Mouse (Mus musculus) ES-E14 (cell line): ENCODE measurements around the gene Gm20671.

Experiments
- MAFK ChIP-seq: IDR thresholded peaks from 2 replicates; pipeline ENCODE4 v1.6.1; 2014; ENCODE audit warnings: mild to moderate bottlenecking, low read depth, low read length, inconsistent platforms; ENCODE audit not compliant: insufficient read depth
- ZC3H11A ChIP-seq: IDR thresholded peaks from 2 replicates; pipeline ENCODE4 v1.6.1; 2012; ENCODE audit warnings: low read depth, mild to moderate bottlenecking, inconsistent platforms, low read length, borderline replicate concordance

DNA sequence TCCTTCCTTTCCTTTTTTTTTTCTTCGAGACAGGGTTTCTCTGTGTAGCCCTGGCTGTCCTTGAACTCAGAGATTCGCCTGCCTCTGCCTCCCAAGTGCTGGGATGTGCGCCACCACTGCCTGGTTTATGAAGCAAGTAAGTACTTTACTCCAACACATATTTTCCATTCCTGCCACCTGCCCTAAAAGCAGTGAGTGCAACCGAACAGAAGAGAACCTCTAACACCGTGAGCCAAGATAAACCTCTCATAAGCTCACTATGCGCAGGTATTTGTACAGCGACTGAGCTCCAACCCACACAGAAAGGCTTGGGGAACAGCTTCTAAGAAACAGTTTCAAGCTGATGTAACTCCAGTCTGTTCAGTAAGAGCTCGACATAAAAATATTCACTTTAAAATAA is 70.8 kb downstream of the Gm20671 start:
- TF ChIP-seq MAFK (no peak), ZC3H11A (no peak)
